9 mouse cellular contexts compared by ENCODE assay signal in genomic region chr2:166353447-166354111, GRCm38 (mm10).
DNase-seq lines count a peak whose midpoint lies in the region; ATAC-seq and TF ChIP-seq lines count a peak whose summit lies in the region.
"Had no signal": no experiment of that assay in that cellular context is flagged by ENCODE, and none has a peak within 500 bp of the region (broad histone marks: within the 10 kb centered on the region; RNA-seq: fewer than 3 reads in every experiment).

No protein-coding gene starts in this region.

- peaks cover 31% of the 10 kb centered on the region for H3K4me1 ChIP-seq in intestine, embryonic 14.5 days (replicated peaks; ENCODE audit: control insufficient read depth, insufficient read depth, low read length)
- peaks cover 6% of the 10 kb centered on the region; the same call in 1 of the 2 replicates for H3K4me1 ChIP-seq in intestine, postnatal 0 days (replicated peaks; ENCODE audit: control insufficient read depth, insufficient read depth, low read length)
- peaks cover 8% of the 10 kb centered on the region for H3K4me1 ChIP-seq in forebrain, embryonic 14.5 days (ENCODE audit: control insufficient read depth, insufficient read depth, low read length)
- peaks cover 16% of the 10 kb centered on the region for H3K4me1 ChIP-seq in hindbrain, embryonic 14.5 days (replicated peaks; ENCODE audit: control insufficient read depth, insufficient read depth, low read length)

- no peaks in the 10 kb centered on the region for H3K36me3 ChIP-seq in intestine, embryonic 14.5 days (ENCODE audit: control insufficient read depth, insufficient read depth, low read length)
- no peaks in the 10 kb centered on the region for H3K36me3 ChIP-seq in intestine, postnatal 0 days (ENCODE audit: control insufficient read depth, insufficient read depth)
- no peaks in the 10 kb centered on the region for H3K36me3 ChIP-seq in forebrain, embryonic 14.5 days (ENCODE audit: control insufficient read depth, insufficient read depth, low read length)
- no peaks in the 10 kb centered on the region for H3K36me3 ChIP-seq in hindbrain, embryonic 14.5 days (replicated peaks; ENCODE audit: control insufficient read depth, insufficient read depth)
- H3K36me3 ChIP-seq: liver, embryonic 13.5 days had no signal

- DNase-seq in intestine, embryonic 14.5 days (ENCODE audit: low spot score), result no peak
- peak; percentile 64 for DNase-seq in forebrain, embryonic 14.5 days (ENCODE audit: low spot score)
- DNase-seq in hindbrain, embryonic 14.5 days (ENCODE audit: low spot score), result no peak
- peak; percentile 60 for DNase-seq in lung, postnatal 10 days
- DNase-seq in cerebellum, adult 9-10 months, result no peak
- DNase-seq in left cerebral cortex, postnatal 14 days (ENCODE audit: low spot score in 2 of 2), result no peak
- no peak for DNase-seq in T-cell, adult 2 months (ENCODE audit: low spot score)
- DNase-seq: liver, embryonic 13.5 days had no signal

- 53% methylated on average over 12 of the region's 12 CpGs for WGBS in intestine, embryonic 14.5 days
- WGBS in intestine, postnatal 0 days, result 50% methylated on average over 12 of the region's 12 CpGs
- WGBS in forebrain, embryonic 14.5 days, result 53% methylated on average over 12 of the region's 12 CpGs
- WGBS in hindbrain, embryonic 14.5 days, result 37% methylated on average over 12 of the region's 12 CpGs

- H3K4me2 ChIP-seq in intestine, embryonic 14.5 days (ENCODE audit: low read length), result no peak overlapping the region
- H3K4me2 ChIP-seq in intestine, postnatal 0 days (replicated peaks; ENCODE audit: low read depth), result no peak overlapping the region
- H3K4me2 ChIP-seq in forebrain, embryonic 14.5 days (ENCODE audit: low read length), result no peak overlapping the region
- H3K4me2 ChIP-seq in hindbrain, embryonic 14.5 days (replicated peaks), result no peak overlapping the region
- H3K4me2 ChIP-seq: liver, embryonic 13.5 days had no signal

- H3K9me3 ChIP-seq in intestine, embryonic 14.5 days (ENCODE audit: control insufficient read depth, low read length), result no peaks in the 10 kb centered on the region
- no peaks in the 10 kb centered on the region for H3K9me3 ChIP-seq in intestine, postnatal 0 days (ENCODE audit: control insufficient read depth)
- H3K9me3 ChIP-seq in forebrain, embryonic 14.5 days (replicated peaks; ENCODE audit: control insufficient read depth, low read length), result no peaks in the 10 kb centered on the region
- no peaks in the 10 kb centered on the region for H3K9me3 ChIP-seq in hindbrain, embryonic 14.5 days (ENCODE audit: control insufficient read depth, low read length)
- H3K9me3 ChIP-seq: liver, embryonic 13.5 days had no signal

- no peaks in the 10 kb centered on the region for H3K27me3 ChIP-seq in intestine, embryonic 14.5 days (replicated peaks; ENCODE audit: control insufficient read depth, insufficient read depth, low read length)
- no peaks in the 10 kb centered on the region for H3K27me3 ChIP-seq in intestine, postnatal 0 days (replicated peaks; ENCODE audit: control insufficient read depth, insufficient read depth, low read length)
- H3K27me3 ChIP-seq in forebrain, embryonic 14.5 days (replicated peaks; ENCODE audit: control insufficient read depth, insufficient read depth, low read length), result 0 out of 2 replicates have a peak, but pooled peaks cover 14% of the 10 kb centered on the region
- H3K27me3 ChIP-seq in hindbrain, embryonic 14.5 days (ENCODE audit: control insufficient read depth, insufficient read depth, low read length), result no peaks in the 10 kb centered on the region
- H3K27me3 ChIP-seq: liver, embryonic 13.5 days had no signal

- no peak overlapping the region for H3K4me3 ChIP-seq in intestine, embryonic 14.5 days (ENCODE audit: low read depth, low read length)
- no peak overlapping the region for H3K4me3 ChIP-seq in intestine, postnatal 0 days (ENCODE audit: low read depth, low read length)
- no peak overlapping the region for H3K4me3 ChIP-seq in forebrain, embryonic 14.5 days (ENCODE audit: low read depth, low read length)
- H3K4me3 ChIP-seq in hindbrain, embryonic 14.5 days (replicated peaks; ENCODE audit: low read length), result no peak overlapping the region
- H3K4me3 ChIP-seq: liver, embryonic 13.5 days had no signal

- no peak overlapping the region for H3K9ac ChIP-seq in intestine, embryonic 14.5 days (ENCODE audit: low read length)
- H3K9ac ChIP-seq in intestine, postnatal 0 days (ENCODE audit: low read depth, low read length), result no peak overlapping the region
- no peak overlapping the region for H3K9ac ChIP-seq in forebrain, embryonic 14.5 days (ENCODE audit: low read length)
- H3K9ac ChIP-seq in hindbrain, embryonic 14.5 days, result no peak overlapping the region
- H3K9ac ChIP-seq: liver, embryonic 13.5 days had no signal

- H3K27ac ChIP-seq in intestine, embryonic 14.5 days (ENCODE audit: low read depth), result no peak overlapping the region
- H3K27ac ChIP-seq in intestine, postnatal 0 days (ENCODE audit: low read depth, low read length), result no peak overlapping the region
- no peak overlapping the region for H3K27ac ChIP-seq in forebrain, embryonic 14.5 days (ENCODE audit: low read depth, low read length)
- H3K27ac ChIP-seq in hindbrain, embryonic 14.5 days, result no peak overlapping the region
- H3K27ac ChIP-seq: liver, embryonic 13.5 days had no signal

- ATAC-seq in intestine, embryonic 14.5 days (replicated peaks; ENCODE audit: low FRiP score, low TSS enrichment, low read depth), result peak; percentile 33; the same call in 1 of the 2 replicates
- ATAC-seq in intestine, postnatal 0 days, result no peak
- peak; percentile 63 for ATAC-seq in forebrain, embryonic 14.5 days
- ATAC-seq in hindbrain, embryonic 14.5 days (ENCODE audit: low FRiP score), result peak; percentile 51

- intact Hi-C loops in left cerebral cortex, postnatal 14 days (cut with DNase I), result loop anchor here (5.0 kb wide), 1 partner anchor 186 kb away; no protein-coding TSS in a partner anchor

- TF ChIP-seq CTCF in intestine, postnatal 0 days (IDR thresholded peaks at IDR 0.05; ENCODE audit: low read depth), result no peak

Comparison
In these comparisons a context has a peak if more than half of its experiments do, and no peak if none do; other contexts are left out.
1. DNase-seq: peak in forebrain, embryonic 14.5 days (single experiment) and lung, postnatal 10 days (single experiment); none in intestine, embryonic 14.5 days (single experiment), hindbrain, embryonic 14.5 days (single experiment), cerebellum, adult 9-10 months (single experiment), left cerebral cortex, postnatal 14 days (0 of 2) and T-cell, adult 2 months (single experiment).